Mouse (Mus musculus) limb, embryonic 11.5 days (tissue): ENCODE data around the gene Dnajc28. TPM values are rescaled to one million over a fixed set of nuclear protein-coding genes. Genes with fewer than 3 reads are reported as not detected.

Experiments
- ATAC-seq: fragments of 200-750 bp; cut with Nextera tagmentation; 2 replicates; pipeline ENCODE4 v1.8.0; 2017; ENCODE audit warnings: low read depth; ENCODE audit not compliant: insufficient number of reproducible peaks, low FRiP score, low TSS enrichment
- DNase-seq: peaks from one replicate; pipeline ENCODE4 v3.0.0-alpha.2; 2015; ENCODE audit warnings: low spot score
- H3K27ac ChIP-seq: fragments of 300-500 bp; sonication (generic); replicated peaks from 2 replicates; pipeline ENCODE4 v1.5.1; 2014; ENCODE audit warnings: low read depth, mild to moderate bottlenecking, low read length
- H3K27me3 ChIP-seq: fragments of 300-500 bp; sonication (generic); 2 replicates; pipeline ENCODE4 v1.6.1; 2014; ENCODE audit warnings: mild to moderate bottlenecking, low read length, mixed read lengths; ENCODE audit not compliant: control insufficient read depth, insufficient read depth
- H3K36me3 ChIP-seq: fragments of 300-500 bp; sonication (generic); 2 replicates; pipeline ENCODE4 v1.6.1; 2014; ENCODE audit warnings: mild to moderate bottlenecking, low read length, moderate library complexity, mixed read lengths; ENCODE audit not compliant: control insufficient read depth, insufficient read depth
- H3K4me1 ChIP-seq: fragments of 300-500 bp; sonication (generic); 2 replicates; pipeline ENCODE4 v1.6.1; 2014; ENCODE audit warnings: low read length, mixed read lengths; ENCODE audit not compliant: control insufficient read depth, insufficient read depth
- H3K4me2 ChIP-seq: fragments of 300-500 bp; sonication (generic); 2 replicates; pipeline ENCODE4 v1.6.1; 2014; ENCODE audit warnings: low read depth, mild to moderate bottlenecking, moderate library complexity; ENCODE audit not compliant: severe bottlenecking
- H3K4me3 ChIP-seq: fragments of 300-500 bp; sonication (generic); 2 replicates; pipeline ENCODE4 v1.5.1; 2014; ENCODE audit warnings: low read depth, low read length
- H3K9ac ChIP-seq: fragments of 300-500 bp; sonication (generic); 2 replicates; pipeline ENCODE4 v1.6.1; 2014; ENCODE audit warnings: mild to moderate bottlenecking, low read length
- H3K9me3 ChIP-seq: fragments of 300-500 bp; sonication (generic); 2 replicates; pipeline ENCODE4 v1.6.1; 2016; ENCODE audit warnings: low read length; ENCODE audit not compliant: control insufficient read depth
- WGBS: fragments of 180-500 bp; shearing (Covaris S2); extraction: QIAGEN DNeasy Blood & Tissue Kit; methylation state at CpG from one replicate; pipeline ENCODE4 v1.1.7; 2014; 5-methylcytosine and 5-hydroxymethylcytosine counted together
- polyA plus RNA-seq: library from polyadenylated mRNA; unstranded; fragments of >200 nt; fragmentation: Nextera tagmentation; extraction: Ambion mirVana; gene quantifications from 2 replicates; pipeline ENCODE4 v1.2.1, GENCODE M21; 2014

Dnajc28 gene
- polyA plus RNA-seq, 1 experiment from 2014 or later: 6.4 TPM

- Histone ChIP-seq H3K9ac (no peak overlapping the region), H3K4me1 (0 out of 2 replicates have a peak, but pooled peaks cover 4% of the 10 kb centered on the region), H3K36me3 (no peaks in the 10 kb centered on the region), H3K4me3 (no peak overlapping the region), H3K27me3 (no peaks in the 10 kb centered on the region), H3K27ac (no peak overlapping the region), H3K9me3 (no peaks in the 10 kb centered on the region), H3K4me2 (no peak overlapping the region)
- whole genome bisulfite sequencing: 72% methylated on average over 14 of the region's 14 CpGs
- no peak for ATAC-seq
- no peak for DNase-seq
Measured at GRCm38 (mm10) chr16:91578980-91579720, 39.7 kb downstream of the Dnajc28 start.

GRCm38 (mm10) chr16:91575151-91575550, 43.7 kb downstream of the Dnajc28 start:
- ATAC-seq: no peak
- Histone ChIP-seq H3K4me2 (no peak overlapping the region), H3K4me1 (0 out of 2 replicates have a peak, but pooled peaks cover 4% of the 10 kb centered on the region), H3K9me3 (no peaks in the 10 kb centered on the region), H3K4me3 (no peak overlapping the region), H3K36me3 (no peaks in the 10 kb centered on the region), H3K27ac (no peak overlapping the region; the same call in 1 of the 2 replicates), H3K9ac (no peak overlapping the region), H3K27me3 (no peaks in the 10 kb centered on the region)
- DNase-seq: no peak
- WGBS: 53% methylated on average over 13 of the region's 13 CpGs

GRCm38 (mm10) chr16:91571105-91571504, 47.7 kb downstream of the Dnajc28 start:
- 49% methylated on average over 3 of the region's 3 CpGs for WGBS
- Histone ChIP-seq H3K9ac (no peak overlapping the region), H3K9me3 (no peaks in the 10 kb centered on the region), H3K27me3 (no peaks in the 10 kb centered on the region), H3K36me3 (no peaks in the 10 kb centered on the region), H3K4me3 (no peak overlapping the region), H3K4me1 (0 out of 2 replicates have a peak, but pooled peaks cover 4% of the 10 kb centered on the region), H3K4me2 (no peak overlapping the region), H3K27ac (no peak overlapping the region)
- no peak for ATAC-seq
- no peak for DNase-seq

GRCm38 (mm10) chr16:91568960-91569359, 49.9 kb downstream of the Dnajc28 start:
- no peak for DNase-seq
- Histone ChIP-seq H3K4me1 (no peaks in the 10 kb centered on the region), H3K27me3 (no peaks in the 10 kb centered on the region), H3K27ac (no peak overlapping the region), H3K4me2 (no peak overlapping the region), H3K9me3 (no peaks in the 10 kb centered on the region), H3K36me3 (no peaks in the 10 kb centered on the region), H3K4me3 (no peak overlapping the region), H3K9ac (no peak overlapping the region)
- 91% methylated on average over 10 of the region's 10 CpGs for WGBS
- ATAC-seq: no peak

GRCm38 (mm10) chr16:91566002-91566401, 52.8 kb downstream of the Dnajc28 start:
- Histone ChIP-seq H3K4me1 (no peaks in the 10 kb centered on the region), H3K4me2 (no peak overlapping the region), H3K9me3 (no peaks in the 10 kb centered on the region), H3K27ac (no peak overlapping the region), H3K27me3 (no peaks in the 10 kb centered on the region), H3K9ac (no peak overlapping the region), H3K36me3 (no peaks in the 10 kb centered on the region), H3K4me3 (no peak overlapping the region)
- WGBS: 80% methylated on average over 7 of the region's 7 CpGs
- no peak for ATAC-seq
- DNase-seq: no peak

- H3K36me3 ChIP-seq: no peaks in the 10 kb centered on the region
- no peak overlapping the region for H3K4me2 ChIP-seq
- H3K9me3 ChIP-seq: no peaks in the 10 kb centered on the region
- no peak overlapping the region for H3K27ac ChIP-seq
- H3K27me3 ChIP-seq: no peaks in the 10 kb centered on the region
- no peak overlapping the region for H3K9ac ChIP-seq
- no peak for ATAC-seq
- no peak overlapping the region for H3K4me3 ChIP-seq
- DNase-seq: no peak
- WGBS: 76% methylated on average over 9 of the region's 9 CpGs
- H3K4me1 ChIP-seq: no peaks in the 10 kb centered on the region
Measured at GRCm38 (mm10) chr16:91565292-91565951, 53.4 kb downstream of the Dnajc28 start.

GRCm38 (mm10) chr16:91564580-91565291, 54.1 kb downstream of the Dnajc28 start:
- Histone ChIP-seq H3K36me3 (no peaks in the 10 kb centered on the region), H3K9ac (no peak overlapping the region), H3K4me3 (no peak overlapping the region), H3K4me1 (no peaks in the 10 kb centered on the region), H3K27ac (no peak overlapping the region), H3K9me3 (no peaks in the 10 kb centered on the region), H3K27me3 (no peaks in the 10 kb centered on the region), H3K4me2 (no peak overlapping the region)
- no peak for DNase-seq
- WGBS: 71% methylated on average over 4 of the region's 4 CpGs
- no peak for ATAC-seq
